Mouse (Mus musculus) megakaryocyte, embryonic 14.5 days (primary cell): Measurements from ENCODE around the gene Ipmk.

Source experiments
- FLI1 ChIP-seq: IDR thresholded peaks from 2 replicates; pipeline ENCODE4 v1.6.1; 2012; ENCODE audit warnings: low read length, inconsistent platforms, mixed read lengths
- GATA1 ChIP-seq: IDR thresholded peaks from 3 replicates; pipeline ENCODE4 v1.6.1; 2012; ENCODE audit warnings: mixed read lengths, low read length, inconsistent platforms, borderline replicate concordance

DNA sequence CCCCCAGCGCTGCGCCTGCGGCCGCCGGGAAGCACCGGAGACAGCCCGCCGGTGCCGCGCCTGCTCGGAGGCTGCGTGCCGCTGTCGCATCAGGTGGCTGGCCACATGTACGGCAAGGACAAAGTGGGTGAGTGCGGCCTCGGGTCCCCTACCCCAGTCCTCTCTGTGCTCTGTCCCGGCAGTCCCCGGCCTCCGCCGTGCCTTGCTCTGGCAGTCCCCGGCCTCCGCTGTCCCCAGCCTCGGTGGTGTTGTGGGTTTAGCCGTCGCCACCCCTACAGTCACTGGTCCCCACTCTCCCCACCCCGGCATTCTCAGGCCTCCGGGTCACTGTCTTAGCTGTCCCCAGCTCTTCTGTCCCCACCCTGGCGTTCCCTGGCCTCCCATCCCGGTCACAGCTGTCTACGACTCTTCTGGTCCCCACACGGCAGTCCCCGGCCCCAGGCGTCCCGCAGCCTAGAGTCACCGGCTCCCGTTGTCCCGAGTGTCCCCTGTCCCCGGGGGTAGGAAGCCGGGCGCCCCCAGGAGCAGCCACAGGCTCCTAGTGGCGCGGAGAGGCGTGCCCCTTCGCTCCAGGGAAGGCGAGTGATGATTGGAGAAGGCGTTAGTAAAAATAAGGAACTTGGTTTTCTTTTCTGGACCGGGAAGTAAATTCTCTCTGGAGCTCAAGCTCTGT is 537 bp downstream of the Ipmk start:
- TF ChIP-seq GATA1 (no peak), FLI1 (no peak)
